Mouse (Mus musculus) lung, postnatal 0 days (tissue): ENCODE data around the gene Tmem150a. TPM values are rescaled to one million over a fixed set of nuclear protein-coding genes. Genes with fewer than 3 reads are reported as not detected.

Experiments used
- ATAC-seq: fragments of 200-750 bp; cut with Nextera tagmentation; 2 replicates; pipeline ENCODE4 v1.8.0; 2017; ENCODE audit warnings: moderate library complexity
- DNase-seq: peaks from one replicate; pipeline ENCODE4 v3.0.0-alpha.2; 2016; ENCODE audit warnings: low spot score
- H3K27ac ChIP-seq: fragments of 300-500 bp; sonication (generic); 2 replicates; pipeline ENCODE4 v1.5.1; 2014; ENCODE audit warnings: antibody characterized with exemption, mild to moderate bottlenecking, low read length, mixed read lengths
- H3K27me3 ChIP-seq: fragments of 300-500 bp; sonication (generic); replicated peaks from 2 replicates; pipeline ENCODE4 v1.6.1; 2014; ENCODE audit warnings: low read length, mixed read lengths; ENCODE audit not compliant: insufficient read depth
- H3K36me3 ChIP-seq: fragments of 300-500 bp; sonication (generic); 2 replicates; pipeline ENCODE4 v1.6.1; 2014; ENCODE audit warnings: low read length, mixed read lengths; ENCODE audit not compliant: insufficient read depth
- H3K4me1 ChIP-seq: fragments of 300-500 bp; sonication (generic); 2 replicates; pipeline ENCODE4 v1.6.1; 2014; ENCODE audit warnings: antibody characterized with exemption, low read depth, low read length, mixed read lengths; ENCODE audit not compliant: insufficient read depth
- H3K4me2 ChIP-seq: fragments of 300-500 bp; sonication (generic); replicated peaks from 2 replicates; pipeline ENCODE4 v1.6.1; 2014; ENCODE audit warnings: low read depth, mild to moderate bottlenecking, low read length, moderate library complexity, mixed read lengths
- H3K4me3 ChIP-seq: fragments of 300-500 bp; sonication (generic); 2 replicates; pipeline ENCODE4 v1.5.1; 2014; ENCODE audit warnings: low read depth, low read length
- H3K9ac ChIP-seq: fragments of 300-500 bp; sonication (generic); replicated peaks from 2 replicates; pipeline ENCODE4 v1.6.1; 2014; ENCODE audit warnings: low read depth, mild to moderate bottlenecking
- H3K9me3 ChIP-seq: fragments of 300-500 bp; sonication (generic); 2 replicates; pipeline ENCODE4 v1.6.1; 2016; ENCODE audit warnings: low read length, mixed read lengths
- CTCF ChIP-seq: IDR thresholded peaks from 2 replicates; pipeline ENCODE4 v1.5.1; 2016; ENCODE audit warnings: antibody characterized with exemption, mild to moderate bottlenecking
- EP300 ChIP-seq: IDR thresholded peaks from 2 replicates; pipeline ENCODE4 v1.6.1; 2016; ENCODE audit warnings: antibody characterized with exemption, mild to moderate bottlenecking, control low read depth
- WGBS: fragments of 180-500 bp; shearing (Covaris S2); extraction: QIAGEN DNeasy Blood & Tissue Kit; methylation state at CpG from one replicate; pipeline ENCODE4 v1.1.7; 2014; 5-methylcytosine and 5-hydroxymethylcytosine counted together
- polyA plus RNA-seq: library from polyadenylated mRNA; unstranded; fragments of >200 nt; fragmentation: Nextera tagmentation; extraction: Ambion mirVana; gene quantifications from 2 replicates; pipeline ENCODE4 v1.2.1, GENCODE M21; 2015

Gene Tmem150a
- polyA plus RNA-seq, 1 experiment from 2014 or later, result 17.6 TPM

DNA sequence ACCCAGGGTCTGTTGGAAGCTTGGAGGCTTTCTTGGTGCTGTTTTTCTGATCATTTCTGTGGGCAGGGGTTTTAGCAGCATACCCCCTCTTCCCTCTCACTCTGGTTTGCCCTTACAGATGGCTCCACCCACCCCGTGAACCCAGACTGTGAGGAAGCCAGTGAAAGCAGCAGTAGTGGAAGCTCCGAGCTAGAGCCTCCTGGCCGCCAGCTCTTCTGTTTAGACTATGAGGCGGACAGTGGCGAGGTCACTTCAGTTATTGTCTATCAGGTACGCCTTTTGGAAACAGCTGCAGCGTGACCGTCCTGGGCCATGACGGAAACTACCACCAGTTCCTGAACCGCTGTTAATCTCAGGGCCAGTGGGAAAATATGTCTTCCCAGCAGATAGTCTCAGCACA is 6.8 kb upstream of the Tmem150a start:
- Histone ChIP-seq H3K27me3 (no peaks in the 10 kb centered on the region), H3K4me2 (peak overlapping the region; percentile 86; the same call in 1 of the 2 replicates), H3K4me3 (no peak overlapping the region), H3K9me3 (no peaks in the 10 kb centered on the region), H3K9ac (no peak overlapping the region), H3K4me1 (peaks cover 14% of the 10 kb centered on the region; the same call in 1 of the 2 replicates), H3K36me3 (no peaks in the 10 kb centered on the region), H3K27ac (peak overlapping the region; percentile 92; the same call in 1 of the 2 replicates)
- ATAC-seq (no peak), DNase-seq (no peak)
- 52% methylated on average over 10 of the region's 10 CpGs for WGBS
- TF ChIP-seq CTCF (no peak), EP300 (no peak)

DNA sequence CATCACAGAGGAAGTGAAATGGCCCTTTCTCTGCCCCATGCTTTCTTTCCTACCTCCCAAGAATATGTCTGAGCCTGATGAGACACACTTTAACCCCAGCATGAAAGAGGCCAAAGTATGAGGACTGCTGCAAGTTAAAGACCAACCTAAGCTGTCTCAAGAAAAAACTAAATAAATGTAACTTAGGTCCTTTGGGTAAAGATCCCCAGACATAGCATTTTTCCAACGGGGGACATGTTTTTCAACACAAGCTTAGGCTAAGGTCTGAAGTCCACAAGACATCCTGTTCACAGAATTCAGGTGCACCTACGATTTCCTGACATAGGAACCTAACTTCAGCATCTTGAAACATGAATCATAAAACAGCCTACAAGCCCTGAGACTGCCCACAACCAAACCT is 5.0 kb upstream of the Tmem150a start:
- H3K4me1 ChIP-seq, result peaks cover 22% of the 10 kb centered on the region
- TF ChIP-seq EP300 (no peak), CTCF (no peak)
- no peak for ATAC-seq

DNA sequence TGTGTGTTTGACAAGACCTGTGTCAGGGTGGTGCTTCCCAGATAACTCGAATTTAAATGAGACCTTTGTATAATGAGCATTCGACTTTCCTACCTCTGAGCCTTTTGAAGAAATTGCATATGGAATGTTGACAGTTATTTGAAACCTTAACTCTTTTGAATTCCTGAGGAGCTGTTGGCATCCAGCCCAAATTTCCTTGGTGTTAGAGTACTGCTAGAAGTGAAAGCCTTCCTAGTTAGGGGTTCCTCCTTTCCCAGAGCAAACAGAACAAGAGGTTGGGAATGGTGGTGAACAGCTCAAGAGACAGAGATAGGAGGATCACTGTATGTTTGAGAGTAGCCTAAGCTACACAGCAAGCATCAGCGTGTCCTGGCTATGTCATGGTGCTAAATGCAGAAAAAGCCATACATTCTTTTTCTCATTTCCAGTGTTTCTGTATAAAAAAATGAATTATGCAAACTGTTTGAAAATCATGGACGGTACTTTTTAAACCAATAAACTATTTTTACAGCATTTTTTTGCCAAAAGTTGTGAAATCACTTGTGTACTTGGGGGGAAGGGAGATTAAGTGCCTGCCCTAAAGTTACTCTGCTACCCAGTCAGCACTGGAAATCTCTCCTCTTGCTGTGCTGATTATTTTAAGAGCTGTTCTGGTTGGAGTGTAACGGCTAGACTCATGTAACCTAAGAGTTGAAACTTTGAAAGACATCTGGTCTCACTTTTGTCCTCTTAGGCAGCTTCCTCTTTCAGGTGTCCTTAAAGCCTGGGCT is 2.4 kb upstream of the Tmem150a start:
- peak; percentile 89 for DNase-seq
- Histone ChIP-seq H3K27ac (peak overlapping the region; percentile 72), H3K9ac (no peak overlapping the region), H3K4me3 (no peak overlapping the region), H3K4me2 (peak overlapping the region; percentile 3), H3K36me3 (no peaks in the 10 kb centered on the region), H3K9me3 (no peaks in the 10 kb centered on the region), H3K4me1 (peaks cover 24% of the 10 kb centered on the region), H3K27me3 (no peaks in the 10 kb centered on the region)
- ATAC-seq, result 0 out of 2 replicates have a peak, but pooled peaks have one; percentile 20
- WGBS, result 26% methylated on average over 5 of the region's 5 CpGs
- TF ChIP-seq EP300, result peak; percentile 60
- no peak for TF ChIP-seq CTCF

More for the DNA sequence above, 5.0 kb upstream of the Tmem150a start:
- Histone ChIP-seq H3K9ac (no peak overlapping the region), H3K4me2 (no peak overlapping the region), H3K9me3 (no peaks in the 10 kb centered on the region), H3K36me3 (no peaks in the 10 kb centered on the region), H3K27ac (no peak overlapping the region), H3K27me3 (no peaks in the 10 kb centered on the region), H3K4me3 (no peak overlapping the region)
- 83% methylated on average over 2 of the region's 2 CpGs for WGBS
- no peak for DNase-seq

DNA sequence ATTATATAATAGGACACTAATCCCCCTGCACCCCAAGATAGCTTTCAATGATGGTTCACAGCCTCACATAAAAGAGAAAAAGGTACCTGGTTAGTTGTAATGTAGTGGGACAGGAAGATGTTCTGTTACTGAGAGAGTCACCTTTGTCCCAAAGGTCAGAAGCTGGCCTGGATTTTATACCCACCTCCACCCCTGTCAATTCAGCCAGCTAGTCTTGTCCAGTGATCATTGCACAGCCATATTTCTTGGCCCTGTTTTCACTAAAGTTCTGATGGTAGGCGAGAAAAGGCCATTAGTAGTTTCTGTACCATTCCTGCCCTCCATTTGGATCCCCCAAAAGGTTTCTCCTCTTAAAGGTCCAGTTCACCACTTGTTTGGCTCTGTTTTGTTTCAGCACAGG is 1.2 kb upstream of the Tmem150a start:
- Histone ChIP-seq H3K9me3 (no peaks in the 10 kb centered on the region), H3K4me1 (peaks cover 21% of the 10 kb centered on the region), H3K36me3 (peaks cover 8% of the 10 kb centered on the region; the same call in 1 of the 2 replicates), H3K27me3 (no peaks in the 10 kb centered on the region), H3K27ac (peak overlapping the region; percentile 72), H3K4me3 (no peak overlapping the region), H3K9ac (no peak overlapping the region), H3K4me2 (no peak overlapping the region; the same call in 1 of the 2 replicates)
- TF ChIP-seq CTCF, result no peak
- TF ChIP-seq EP300, result no peak
- WGBS, result 86% methylated on average over 1 of the region's 1 CpGs
- DNase-seq, result no peak
- no peak for ATAC-seq

DNA sequence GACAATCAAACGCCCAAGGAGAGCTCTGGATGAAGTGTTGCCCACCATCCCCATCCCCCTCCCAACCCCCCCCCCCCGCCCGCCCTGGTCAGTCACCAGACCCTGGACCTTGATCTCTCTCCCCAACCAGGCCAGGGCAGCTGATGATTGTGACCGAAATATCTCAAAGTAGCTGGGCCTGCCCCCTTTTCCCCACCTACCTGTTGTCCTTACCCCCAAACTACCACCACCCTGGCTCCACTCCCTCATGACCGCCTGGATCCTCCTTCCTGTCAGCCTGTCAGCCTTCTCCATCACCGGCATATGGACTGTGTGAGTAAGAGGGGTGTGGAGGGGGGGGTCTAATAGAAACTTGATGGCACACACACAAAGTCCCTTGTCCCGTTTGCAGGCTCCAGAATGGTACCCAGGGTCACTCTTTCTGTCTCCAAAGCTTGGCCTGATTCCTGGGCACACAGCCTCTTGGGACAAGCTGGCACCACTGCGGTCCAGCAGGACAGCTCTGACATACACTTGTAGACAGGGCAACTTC is 820 bp downstream of the Tmem150a start:
- H3K4me1 ChIP-seq, result peaks cover 28% of the 10 kb centered on the region
- ATAC-seq (no peak), DNase-seq (no peak)
- H3K36me3 ChIP-seq, result peaks cover 19% of the 10 kb centered on the region
- no peaks in the 10 kb centered on the region for H3K27me3 ChIP-seq
- H3K9me3 ChIP-seq, result no peaks in the 10 kb centered on the region
- WGBS, result 33% methylated on average over 8 of the region's 8 CpGs
- peak overlapping the region; percentile 72 for H3K27ac ChIP-seq
- peak overlapping the region; percentile 85 for H3K4me2 ChIP-seq
- TF ChIP-seq CTCF (no peak), EP300 (no peak)
- H3K9ac ChIP-seq, result peak overlapping the region; percentile 54
- H3K4me3 ChIP-seq, result peak overlapping the region; percentile 59

DNA sequence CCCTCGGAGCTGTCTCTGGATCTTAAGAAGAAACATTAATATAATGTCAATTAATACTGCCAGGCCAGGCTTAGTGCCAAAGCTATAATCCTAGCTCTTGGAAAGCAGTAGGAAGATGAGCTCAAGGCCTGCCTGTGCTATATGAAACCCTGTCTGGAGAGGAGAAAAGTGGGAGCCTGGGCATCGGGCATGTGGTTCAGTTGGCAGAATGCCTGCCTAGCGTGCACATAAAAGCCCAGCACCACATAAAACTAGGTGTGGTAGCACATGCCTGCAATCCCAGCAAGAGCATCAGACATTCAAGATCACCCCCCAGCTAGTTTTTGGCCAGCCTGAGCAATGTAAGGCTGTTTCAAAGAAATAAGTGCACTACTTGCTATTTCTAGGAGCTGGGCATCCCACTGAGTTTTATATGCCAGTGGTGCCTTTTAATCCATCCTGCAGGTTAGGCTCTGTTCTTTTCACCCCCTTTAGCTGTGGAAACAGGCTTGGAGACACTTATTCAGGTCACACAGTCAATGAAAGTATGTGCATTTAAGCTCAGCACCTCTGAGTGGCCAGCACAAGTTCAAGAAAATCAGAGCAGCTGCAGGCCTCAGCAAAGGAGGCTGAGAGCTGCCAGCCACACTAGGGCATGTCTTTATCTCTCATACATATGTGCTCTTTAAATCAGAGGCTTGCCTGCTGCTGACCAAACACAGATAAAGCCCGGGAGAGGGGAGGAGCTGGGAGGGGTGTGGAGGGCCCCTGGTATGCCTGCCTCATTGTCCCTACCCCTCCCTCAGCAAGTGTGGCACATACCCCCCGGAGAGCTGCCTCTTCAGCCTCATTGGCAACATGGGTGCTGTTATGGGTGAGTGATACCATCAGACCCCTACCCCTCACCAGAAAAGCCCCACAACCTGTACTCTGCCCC is 2.2 kb downstream of the Tmem150a start:
- WGBS, result 57% methylated on average over 5 of the region's 5 CpGs
- no peak for DNase-seq

More for the DNA sequence above, 2.2 kb downstream of the Tmem150a start:
- Histone ChIP-seq H3K27me3 (no peaks in the 10 kb centered on the region), H3K4me2 (no peak overlapping the region), H3K9ac (no peak overlapping the region), H3K4me3 (no peak overlapping the region), H3K27ac (peak overlapping the region; percentile 9; the same call in 1 of the 2 replicates), H3K36me3 (peaks cover 19% of the 10 kb centered on the region), H3K4me1 (peaks cover 28% of the 10 kb centered on the region), H3K9me3 (no peaks in the 10 kb centered on the region)
- TF ChIP-seq CTCF, result no peak
- no peak for TF ChIP-seq EP300
- no peak for ATAC-seq
